Mouse (Mus musculus): ENCODE data around the gene Gpr45. TPM values are rescaled to one million over a fixed set of nuclear protein-coding genes. Genes with fewer than 3 reads are reported as not detected.

Gpr45 gene
- polyA plus RNA-seq, 1 experiment from 2014 or later, result 5.0 TPM

DNA sequence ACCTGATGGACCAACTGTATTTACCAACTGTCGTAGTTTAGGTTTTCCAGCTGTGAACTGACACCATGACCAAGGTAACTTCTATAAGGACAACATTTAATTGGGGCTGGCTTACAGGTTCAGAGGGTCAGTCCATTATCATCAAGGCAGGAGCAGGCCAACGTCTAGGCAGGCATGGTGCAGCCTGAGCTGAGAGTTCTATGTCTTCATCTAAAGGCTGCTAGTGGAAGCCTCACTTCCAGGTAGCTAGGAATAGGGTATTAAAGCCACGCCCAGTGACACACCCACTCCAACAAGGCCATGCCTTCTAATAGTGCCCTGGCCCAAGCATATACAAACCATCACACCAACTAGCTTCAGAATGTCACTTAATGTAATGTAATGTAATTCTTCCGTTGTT, 4.2 kb upstream of the Gpr45 start:
- Histone ChIP-seq H3K36me3 (ENCODE audit: control insufficient read depth, insufficient read depth, low read length) (no peaks in the 10 kb centered on the region), H3K4me2 (no peak overlapping the region), H3K4me1 (ENCODE audit: control insufficient read depth, insufficient read depth, low read length) (no peaks in the 10 kb centered on the region), H3K9ac (ENCODE audit: low read depth, low read length) (no peak overlapping the region), H3K27ac (ENCODE audit: low read depth, low read length) (no peak overlapping the region), H3K4me3 (ENCODE audit: low read depth, low read length) (no peak overlapping the region), H3K27me3 (ENCODE audit: control insufficient read depth, insufficient read depth, low read length) (no peaks in the 10 kb centered on the region), H3K9me3 (replicated peaks; ENCODE audit: control insufficient read depth, low read length) (no peaks in the 10 kb centered on the region)
- no peak for ATAC-seq (replicated peaks; ENCODE audit: insufficient number of reproducible peaks, low FRiP score, low TSS enrichment)
- WGBS (ENCODE audit: insufficient replicate concordance), result 66% methylated on average over 4 of the region's 4 CpGs

DNA sequence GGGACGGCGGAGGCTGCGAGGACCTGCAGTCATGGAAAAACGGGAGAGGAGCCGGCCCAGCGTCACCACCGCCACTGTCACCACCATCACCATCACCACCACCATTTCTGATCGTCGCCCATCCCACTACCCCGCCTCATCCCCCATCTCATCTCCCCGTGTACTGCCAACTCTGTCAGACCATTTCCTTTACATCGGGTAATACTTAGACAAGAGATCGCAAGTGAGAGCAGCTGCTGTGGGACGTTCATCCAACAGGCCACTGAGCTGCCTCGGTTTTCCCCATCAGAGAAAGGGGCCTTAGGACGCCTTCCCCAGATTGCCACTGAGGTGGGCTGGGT, 780 bp downstream of the Gpr45 start:
- no peaks in the 10 kb centered on the region for H3K9me3 ChIP-seq (replicated peaks; ENCODE audit: control insufficient read depth, low read length)
- ATAC-seq (replicated peaks; ENCODE audit: insufficient number of reproducible peaks, low FRiP score, low TSS enrichment), result peak; percentile 42; the same call in 1 of the 2 replicates
- H3K4me2 ChIP-seq, result peak overlapping the region; percentile 97
- no peak overlapping the region for H3K27ac ChIP-seq (ENCODE audit: low read depth, low read length)
- peak overlapping the region; percentile 64 for H3K4me3 ChIP-seq (ENCODE audit: low read depth, low read length)
- no peaks in the 10 kb centered on the region for H3K4me1 ChIP-seq (ENCODE audit: control insufficient read depth, insufficient read depth, low read length)
- no peaks in the 10 kb centered on the region for H3K36me3 ChIP-seq (ENCODE audit: control insufficient read depth, insufficient read depth, low read length)
- H3K9ac ChIP-seq (ENCODE audit: low read depth, low read length), result peak overlapping the region; percentile 77
- WGBS (ENCODE audit: insufficient replicate concordance), result 1% methylated on average over 16 of the region's 16 CpGs
- no peaks in the 10 kb centered on the region for H3K27me3 ChIP-seq (ENCODE audit: control insufficient read depth, insufficient read depth, low read length)

DNA sequence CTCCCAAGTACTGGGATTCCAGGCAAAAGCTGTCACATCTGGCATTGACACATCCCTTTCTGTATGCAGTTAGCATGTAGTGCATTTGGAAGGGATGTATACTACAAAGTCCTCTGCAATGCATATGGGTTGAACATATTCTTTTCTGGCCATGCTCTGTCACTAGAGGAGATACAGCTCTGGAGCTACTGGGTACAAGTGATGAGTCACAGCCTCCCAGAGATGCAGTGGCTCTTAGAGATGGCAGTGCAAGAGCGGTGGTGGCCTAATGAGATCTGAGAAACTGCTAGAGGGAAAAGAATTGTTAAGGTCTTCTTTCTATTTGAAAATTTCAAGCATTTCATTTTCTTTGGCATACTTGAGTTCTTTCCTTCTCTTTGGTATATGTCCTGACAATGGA, 4.2 kb downstream of the Gpr45 start:
- Histone ChIP-seq H3K27ac (ENCODE audit: low read depth, low read length) (no peak overlapping the region), H3K27me3 (ENCODE audit: control insufficient read depth, insufficient read depth, low read length) (no peaks in the 10 kb centered on the region), H3K4me3 (ENCODE audit: low read depth, low read length) (no peak overlapping the region), H3K4me1 (ENCODE audit: control insufficient read depth, insufficient read depth, low read length) (no peaks in the 10 kb centered on the region), H3K36me3 (ENCODE audit: control insufficient read depth, insufficient read depth, low read length) (no peaks in the 10 kb centered on the region), H3K4me2 (no peak overlapping the region), H3K9me3 (replicated peaks; ENCODE audit: control insufficient read depth, low read length) (no peaks in the 10 kb centered on the region), H3K9ac (ENCODE audit: low read depth, low read length) (no peak overlapping the region)
- no peak for ATAC-seq (replicated peaks; ENCODE audit: insufficient number of reproducible peaks, low FRiP score, low TSS enrichment)
- WGBS (ENCODE audit: insufficient replicate concordance), result 75% methylated on average over 1 of the region's 1 CpGs

DNA sequence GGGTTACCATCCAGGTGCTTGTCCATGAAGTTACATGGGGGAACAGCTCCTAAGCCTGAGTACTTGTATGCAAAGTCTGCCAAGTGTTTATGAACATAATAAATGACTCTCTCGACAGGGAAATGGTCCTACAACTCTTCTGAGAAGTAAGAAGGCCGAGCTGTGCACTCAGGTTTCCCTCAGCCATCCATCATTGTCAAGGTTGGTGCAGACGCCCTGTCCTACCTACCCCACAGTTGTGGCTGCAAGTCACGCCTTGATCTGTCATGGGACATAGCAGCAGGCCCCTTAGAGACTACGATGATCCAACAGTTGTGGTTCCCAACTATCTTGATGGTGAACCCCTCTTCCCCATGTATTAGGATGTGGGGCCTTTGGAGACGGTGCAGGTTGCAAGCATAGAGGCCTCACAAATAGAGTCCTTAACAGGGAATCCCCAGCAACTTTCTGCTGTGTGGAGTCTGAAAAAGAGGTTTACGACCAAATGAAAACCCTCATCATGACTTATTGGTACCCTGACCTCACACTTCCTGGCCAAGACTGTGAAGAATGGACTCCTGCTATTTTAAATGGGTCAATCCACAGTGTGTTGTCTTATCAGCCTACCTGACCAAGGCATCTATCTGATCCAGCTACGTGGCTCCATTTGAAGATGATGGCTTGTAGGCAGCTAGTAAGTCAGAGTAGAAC, 30.6 kb downstream of the Gpr45 start:
- no peaks in the 10 kb centered on the region for H3K4me1 ChIP-seq (ENCODE audit: control insufficient read depth, insufficient read depth, low read length)
- no peak for ATAC-seq (replicated peaks; ENCODE audit: insufficient number of reproducible peaks, low FRiP score, low TSS enrichment)
- H3K27ac ChIP-seq (ENCODE audit: low read depth, low read length), result no peak overlapping the region
- no peak overlapping the region for H3K4me2 ChIP-seq
- H3K4me3 ChIP-seq (ENCODE audit: low read depth, low read length), result no peak overlapping the region
- H3K9ac ChIP-seq (ENCODE audit: low read depth, low read length), result no peak overlapping the region
- no peaks in the 10 kb centered on the region for H3K9me3 ChIP-seq (replicated peaks; ENCODE audit: control insufficient read depth, low read length)
- H3K36me3 ChIP-seq (ENCODE audit: control insufficient read depth, insufficient read depth, low read length), result no peaks in the 10 kb centered on the region
- no peaks in the 10 kb centered on the region for H3K27me3 ChIP-seq (ENCODE audit: control insufficient read depth, insufficient read depth, low read length)
- 63% methylated on average over 8 of the region's 8 CpGs for WGBS (ENCODE audit: insufficient replicate concordance)

DNA sequence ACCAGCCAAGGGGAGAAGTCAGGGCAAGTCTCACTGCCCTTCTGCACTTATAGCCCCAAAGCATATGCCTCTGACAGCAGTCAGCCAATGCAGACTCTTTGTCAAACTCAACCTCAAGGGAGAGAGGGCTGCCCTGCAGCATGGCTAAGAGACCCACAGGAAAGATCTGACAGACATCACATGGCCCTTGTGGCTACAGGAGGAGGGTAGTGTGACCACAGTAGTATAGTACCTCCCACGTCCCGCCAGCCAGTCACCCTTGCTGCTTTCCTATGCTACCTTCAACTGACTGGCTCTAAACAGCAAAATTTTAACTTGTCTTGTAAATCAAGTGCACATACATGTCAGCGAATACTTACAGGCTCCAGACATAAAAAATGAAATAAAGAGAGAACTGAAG, 31.4 kb downstream of the Gpr45 start:
- Histone ChIP-seq H3K9ac (ENCODE audit: low read depth, low read length) (no peak overlapping the region), H3K36me3 (ENCODE audit: control insufficient read depth, insufficient read depth, low read length) (no peaks in the 10 kb centered on the region), H3K4me3 (ENCODE audit: low read depth, low read length) (no peak overlapping the region), H3K27me3 (ENCODE audit: control insufficient read depth, insufficient read depth, low read length) (no peaks in the 10 kb centered on the region), H3K4me1 (ENCODE audit: control insufficient read depth, insufficient read depth, low read length) (no peaks in the 10 kb centered on the region), H3K9me3 (replicated peaks; ENCODE audit: control insufficient read depth, low read length) (no peaks in the 10 kb centered on the region), H3K27ac (ENCODE audit: low read depth, low read length) (no peak overlapping the region), H3K4me2 (no peak overlapping the region)
- ATAC-seq (replicated peaks; ENCODE audit: insufficient number of reproducible peaks, low FRiP score, low TSS enrichment), result no peak
- WGBS (ENCODE audit: insufficient replicate concordance), result 77% methylated on average over 3 of the region's 3 CpGs

DNA sequence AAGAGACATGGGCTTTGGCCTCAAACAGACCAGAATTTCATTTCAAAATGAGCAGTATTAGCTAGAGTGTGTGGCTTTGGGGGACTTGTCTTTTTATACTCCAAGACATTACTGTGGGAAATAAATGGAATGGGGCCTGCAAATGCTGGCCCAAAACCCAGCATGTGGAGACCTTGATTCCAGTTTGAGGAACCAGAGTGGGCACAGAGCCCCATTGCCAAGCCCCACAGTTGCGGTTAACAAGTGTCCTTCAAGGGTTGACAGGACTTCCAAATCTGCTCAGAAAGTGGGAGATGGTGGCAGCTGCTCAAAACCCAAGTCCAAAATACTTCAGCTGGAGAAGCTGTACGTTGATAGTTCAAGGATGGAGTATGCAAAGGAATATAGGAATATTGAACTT, 36.3 kb downstream of the Gpr45 start:
- ATAC-seq (replicated peaks; ENCODE audit: insufficient number of reproducible peaks, low FRiP score, low TSS enrichment), result no peak
- H3K9ac ChIP-seq (ENCODE audit: low read depth, low read length), result no peak overlapping the region
- no peak overlapping the region for H3K4me3 ChIP-seq (ENCODE audit: low read depth, low read length)
- no peaks in the 10 kb centered on the region for H3K27me3 ChIP-seq (ENCODE audit: control insufficient read depth, insufficient read depth, low read length)
- H3K36me3 ChIP-seq (ENCODE audit: control insufficient read depth, insufficient read depth, low read length), result no peaks in the 10 kb centered on the region
- no peaks in the 10 kb centered on the region for H3K4me1 ChIP-seq (ENCODE audit: control insufficient read depth, insufficient read depth, low read length)
- WGBS (ENCODE audit: insufficient replicate concordance), result 81% methylated on average over 2 of the region's 2 CpGs
- H3K27ac ChIP-seq (ENCODE audit: low read depth, low read length), result no peak overlapping the region
- no peaks in the 10 kb centered on the region for H3K9me3 ChIP-seq (replicated peaks; ENCODE audit: control insufficient read depth, low read length)
- no peak overlapping the region for H3K4me2 ChIP-seq

DNA sequence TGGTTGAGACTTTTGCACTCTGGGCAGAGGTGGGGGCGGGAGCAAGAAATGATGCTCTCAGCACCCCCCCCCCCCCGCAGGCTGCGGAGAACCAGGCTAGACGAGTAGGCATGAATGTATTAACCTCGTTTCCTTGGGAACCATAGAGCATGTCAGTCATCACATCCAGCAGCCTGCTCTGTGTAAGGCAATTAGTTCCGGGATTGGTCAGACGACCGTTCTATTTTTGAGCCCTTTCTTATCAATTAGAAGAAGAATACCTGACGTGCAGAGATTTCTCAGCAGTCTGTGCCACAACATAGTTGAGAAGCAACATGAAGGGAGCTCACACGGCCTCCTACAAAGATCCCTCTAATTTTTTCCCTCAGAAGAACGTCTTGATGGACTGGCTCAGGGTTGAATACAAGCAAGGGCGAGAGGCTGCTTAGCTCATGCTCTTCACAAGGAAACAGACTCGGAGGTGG, 53.4 kb downstream of the Gpr45 start:
- H3K4me3 ChIP-seq (ENCODE audit: low read depth, low read length), result 0 out of 2 replicates have a peak overlapping the region, but pooled peaks have one; percentile 14
- H3K27ac ChIP-seq (ENCODE audit: low read depth, low read length), result peak overlapping the region; percentile 79
- WGBS (ENCODE audit: insufficient replicate concordance), result 23% methylated on average over 13 of the region's 13 CpGs
- peak; percentile 77; the same call in 1 of the 2 replicates for ATAC-seq (replicated peaks; ENCODE audit: insufficient number of reproducible peaks, low FRiP score, low TSS enrichment)
- no peaks in the 10 kb centered on the region for H3K27me3 ChIP-seq (ENCODE audit: control insufficient read depth, insufficient read depth, low read length)
- H3K4me2 ChIP-seq, result peak overlapping the region; percentile 61
- H3K9me3 ChIP-seq (replicated peaks; ENCODE audit: control insufficient read depth, low read length), result no peaks in the 10 kb centered on the region
- H3K9ac ChIP-seq (ENCODE audit: low read depth, low read length), result no peak overlapping the region
- H3K4me1 ChIP-seq (ENCODE audit: control insufficient read depth, insufficient read depth, low read length), result 0 out of 2 replicates have a peak, but pooled peaks cover 5% of the 10 kb centered on the region
- no peaks in the 10 kb centered on the region for H3K36me3 ChIP-seq (ENCODE audit: control insufficient read depth, insufficient read depth, low read length)

DNA sequence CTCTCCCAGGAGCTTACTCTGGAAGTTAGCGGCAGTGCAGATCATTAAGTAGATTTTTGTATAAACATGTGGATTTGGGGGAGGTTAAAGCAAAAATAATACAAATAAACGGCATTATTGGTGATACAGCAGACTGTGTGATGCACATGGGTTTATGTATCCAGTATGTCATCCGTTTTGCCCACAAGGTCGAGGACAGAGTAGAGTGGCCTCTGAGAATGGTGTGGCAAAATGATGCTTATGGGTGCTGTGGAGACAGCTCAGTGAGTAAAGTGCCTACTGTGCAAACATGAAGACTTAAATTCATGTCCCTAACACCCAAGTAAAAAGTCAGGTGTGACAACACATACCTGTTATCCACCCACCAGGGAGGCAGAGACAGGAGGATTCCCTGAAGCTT, 53.9 kb downstream of the Gpr45 start:
- H3K4me1 ChIP-seq (ENCODE audit: control insufficient read depth, insufficient read depth, low read length), result 0 out of 2 replicates have a peak, but pooled peaks cover 5% of the 10 kb centered on the region
- no peak overlapping the region for H3K9ac ChIP-seq (ENCODE audit: low read depth, low read length)
- H3K27ac ChIP-seq (ENCODE audit: low read depth, low read length), result peak overlapping the region; percentile 79
- WGBS (ENCODE audit: insufficient replicate concordance), result 69% methylated on average over 4 of the region's 4 CpGs
- H3K36me3 ChIP-seq (ENCODE audit: control insufficient read depth, insufficient read depth, low read length), result no peaks in the 10 kb centered on the region
- H3K4me3 ChIP-seq (ENCODE audit: low read depth, low read length), result no peak overlapping the region
- H3K27me3 ChIP-seq (ENCODE audit: control insufficient read depth, insufficient read depth, low read length), result no peaks in the 10 kb centered on the region
- ATAC-seq (replicated peaks; ENCODE audit: insufficient number of reproducible peaks, low FRiP score, low TSS enrichment), result no peak
- no peaks in the 10 kb centered on the region for H3K9me3 ChIP-seq (replicated peaks; ENCODE audit: control insufficient read depth, low read length)
- peak overlapping the region; percentile 61 for H3K4me2 ChIP-seq

DNA sequence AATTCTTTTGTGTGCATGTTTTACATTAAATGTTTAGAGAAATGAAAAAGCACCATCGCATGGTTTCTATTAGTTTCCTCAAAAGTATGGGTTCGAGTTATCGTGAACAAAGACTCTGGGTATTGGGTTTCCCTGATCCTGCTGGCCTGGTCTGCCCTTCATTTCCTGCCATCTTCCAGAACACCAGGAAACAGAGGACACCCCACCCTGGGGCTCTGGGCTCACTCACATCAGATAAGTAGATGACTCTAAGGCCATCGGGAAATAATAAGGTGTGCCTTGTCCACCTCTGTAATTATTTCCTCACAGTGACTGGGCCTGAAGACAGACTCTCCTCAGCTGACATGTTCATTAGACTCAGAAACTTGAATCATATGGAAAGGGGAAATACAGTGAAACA, 57.8 kb downstream of the Gpr45 start:
- Histone ChIP-seq H3K27ac (ENCODE audit: low read depth, low read length) (no peak overlapping the region), H3K36me3 (ENCODE audit: control insufficient read depth, insufficient read depth, low read length) (no peaks in the 10 kb centered on the region), H3K9me3 (replicated peaks; ENCODE audit: control insufficient read depth, low read length) (no peaks in the 10 kb centered on the region), H3K4me2 (no peak overlapping the region), H3K4me1 (ENCODE audit: control insufficient read depth, insufficient read depth, low read length) (0 out of 2 replicates have a peak, but pooled peaks cover 3% of the 10 kb centered on the region), H3K27me3 (ENCODE audit: control insufficient read depth, insufficient read depth, low read length) (no peaks in the 10 kb centered on the region), H3K4me3 (ENCODE audit: low read depth, low read length) (no peak overlapping the region), H3K9ac (ENCODE audit: low read depth, low read length) (no peak overlapping the region)
- no peak for ATAC-seq (replicated peaks; ENCODE audit: insufficient number of reproducible peaks, low FRiP score, low TSS enrichment)
- 86% methylated on average over 4 of the region's 4 CpGs for WGBS (ENCODE audit: insufficient replicate concordance)
